ENCODE assay signal across 8 mouse cellular contexts in genomic region chr2:91649152-91649551, GRCm38 (mm10). TPM values are rescaled to one million over a fixed set of nuclear protein-coding genes. Genes with fewer than 3 reads are reported as not detected.
DNase-seq lines count a peak whose midpoint lies in the region; ATAC-seq and TF ChIP-seq lines count a peak whose summit lies in the region.

No protein-coding gene starts in this region.

- dilution Hi-C loops in CH12.LX (cut with MboI; ENCODE audit: extremely low pct_ligation_motif_present, extremely low pct_unique_long_range_greater_than_20kb, low sequenced_read_pairs), result no loop called here

- no peak for TF ChIP-seq POLR2A in CH12.LX (IDR thresholded peaks at IDR 0.05; ENCODE audit: low read depth, low read length)
- no peak for TF ChIP-seq POLR2A in embryonic fibroblast, embryonic 13.5 days (IDR thresholded peaks at IDR 0.05; ENCODE audit: low read depth, low read length)

- TF ChIP-seq EP300 in CH12.LX (IDR thresholded peaks at IDR 0.05; ENCODE audit: low read length), result no peak
- TF ChIP-seq EP300 in stomach, postnatal 0 days (optimal IDR thresholded peaks at IDR 0.05), result no peak

- peaks cover 43 to 64% of the 10 kb centered on the region in 2 experiments for H3K36me3 ChIP-seq in CH12.LX (replicated peaks in 1 of 2; ENCODE audit: control insufficient read depth in 1 of 2, insufficient read depth in 1 of 2, low read length in 1 of 2)
- H3K36me3 ChIP-seq in limb, embryonic 13.5 days, result peaks cover 53% of the 10 kb centered on the region
- H3K36me3 ChIP-seq in stomach, postnatal 0 days (ENCODE audit: control insufficient read depth, insufficient read depth, low read length), result peaks cover 14% of the 10 kb centered on the region

- peak overlapping the region; percentile 82 for H3K4me2 ChIP-seq in CH12.LX (ENCODE audit: insufficient read depth, low read depth, poor library complexity, severe bottlenecking)
- H3K4me2 ChIP-seq in limb, embryonic 13.5 days (replicated peaks), result peak overlapping the region; percentile 96
- peak overlapping the region; percentile 97 for H3K4me2 ChIP-seq in stomach, postnatal 0 days (replicated peaks; ENCODE audit: low read depth)

- peaks cover 27% of the 10 kb centered on the region for H3K79me2 ChIP-seq in CH12.LX (replicated peaks; ENCODE audit: control insufficient read depth, extremely low read depth, insufficient read depth, poor library complexity, severe bottlenecking)

- H3K4me1 ChIP-seq in CH12.LX (ENCODE audit: control insufficient read depth in 1 of 2, insufficient read depth in 2 of 2), result peaks cover 2 to 25% of the 10 kb centered on the region in 2 experiments; a peak in 3 of 4 replicates
- peaks cover 6% of the 10 kb centered on the region; the same call in 1 of the 2 replicates for H3K4me1 ChIP-seq in embryonic fibroblast, embryonic 13.5 days (ENCODE audit: control insufficient read depth, insufficient read depth, low read length)
- peaks cover 17% of the 10 kb centered on the region for H3K4me1 ChIP-seq in limb, embryonic 13.5 days
- H3K4me1 ChIP-seq in stomach, postnatal 0 days (replicated peaks; ENCODE audit: control insufficient read depth, insufficient read depth), result peaks cover 4% of the 10 kb centered on the region; the same call in 1 of the 2 replicates

- peak; percentile 13 for DNase-seq in heart, adult 8-10 months (ENCODE audit: low spot score)
- DNase-seq in heart, adult 9 months (ENCODE audit: low spot score in 2 of 2), result no peak
- no peak for DNase-seq in CH12.LX (ENCODE audit: extremely low read depth)
- DNase-seq in stomach, postnatal 0 days (ENCODE audit: low spot score), result no peak
- DNase-seq in gastrocnemius, adult 18-20 months (ENCODE audit: low spot score), result no peak
- no peak for DNase-seq in embryo, embryonic 10 days (ENCODE audit: low spot score)

- TF ChIP-seq CTCF in CH12.LX (conservative IDR thresholded peaks at IDR 0.05 in 1 of 2, IDR thresholded peaks at IDR 0.05 in 1 of 2; ENCODE audit: low read depth in 2 of 2, low read length in 2 of 2), result no peak
- no peak for TF ChIP-seq CTCF in embryonic fibroblast, embryonic 13.5 days (IDR thresholded peaks at IDR 0.05; ENCODE audit: borderline replicate concordance, insufficient read depth, low read length)
- no peak for TF ChIP-seq CTCF in stomach, postnatal 0 days (IDR thresholded peaks at IDR 0.05; ENCODE audit: low read depth)

- H3K9me3 ChIP-seq in CH12.LX (replicated peaks; ENCODE audit: low read length), result no peaks in the 10 kb centered on the region
- H3K9me3 ChIP-seq in limb, embryonic 13.5 days, result no peaks in the 10 kb centered on the region
- H3K9me3 ChIP-seq in stomach, postnatal 0 days (ENCODE audit: control insufficient read depth, low read length), result no peaks in the 10 kb centered on the region

- WGBS in limb, embryonic 13.5 days, result 5% methylated on average over 15 of the region's 15 CpGs
- WGBS in stomach, postnatal 0 days, result under 1% methylated on average over 15 of the region's 15 CpGs

- H3K27ac ChIP-seq in CH12.LX (ENCODE audit: insufficient read depth, low read depth), result no peak overlapping the region; the same call in 1 of the 2 replicates
- peak overlapping the region; percentile 85; the same call in 1 of the 2 replicates for H3K27ac ChIP-seq in embryonic fibroblast, embryonic 13.5 days (ENCODE audit: insufficient read depth, low read length)
- peak overlapping the region; percentile 90; the same call in 1 of the 2 replicates for H3K27ac ChIP-seq in limb, embryonic 13.5 days
- H3K27ac ChIP-seq in stomach, postnatal 0 days (replicated peaks), result peak overlapping the region; percentile 94

- H3K9ac ChIP-seq in CH12.LX (ENCODE audit: insufficient read depth, low read depth), result peak overlapping the region; percentile 98
- H3K9ac ChIP-seq in limb, embryonic 13.5 days, result peak overlapping the region; percentile 97
- H3K9ac ChIP-seq in stomach, postnatal 0 days (ENCODE audit: low read length), result peak overlapping the region; percentile 80

- H3K4me3 ChIP-seq in CH12.LX (replicated peaks in 1 of 3; ENCODE audit: low read depth in 2 of 3, low read length in 2 of 3, poor library complexity in 1 of 3), result peak overlapping the region; percentile 93 to 99 (median 95)
- peak overlapping the region; percentile 91 for H3K4me3 ChIP-seq in embryonic fibroblast, embryonic 13.5 days (ENCODE audit: insufficient read depth, low read length)
- H3K4me3 ChIP-seq in limb, embryonic 13.5 days, result peak overlapping the region; percentile 95
- peak overlapping the region; percentile 85 for H3K4me3 ChIP-seq in stomach, postnatal 0 days (ENCODE audit: low read depth, low read length)

- in situ Hi-C loops in CH12.LX (cut with MboI; ENCODE audit: low pct_ligation_motif_present, low pct_unique_long_range_greater_than_20kb, low sequenced_read_pairs), result no loop called here

- TF ChIP-seq RAD21 in CH12.LX (IDR thresholded peaks at IDR 0.05; ENCODE audit: low read depth, low read length), result no peak

- 0 out of 2 replicates have a peak, but pooled peaks have one; percentile 0 for ATAC-seq in limb, embryonic 13.5 days (ENCODE audit: low FRiP score, low read depth)
- no peak for ATAC-seq in stomach, postnatal 0 days (ENCODE audit: low FRiP score, low TSS enrichment)

- H3K27me3 ChIP-seq in CH12.LX (replicated peaks), result no peaks in the 10 kb centered on the region
- no peaks in the 10 kb centered on the region for H3K27me3 ChIP-seq in limb, embryonic 13.5 days
- no peaks in the 10 kb centered on the region for H3K27me3 ChIP-seq in stomach, postnatal 0 days (ENCODE audit: control insufficient read depth, insufficient read depth, low read length)

TF ChIP-seq in CH12.LX, 34 proteins besides CTCF, POLR2A, EP300 and RAD21:
- TF ChIP-seq MAZ (IDR thresholded peaks at IDR 0.05; ENCODE audit: low read depth, low read length) (no peak), MAX (IDR thresholded peaks at IDR 0.05; ENCODE audit: low read length) (no peak), ETS1 (conservative IDR thresholded peaks at IDR 0.05; ENCODE audit: low read depth, low read length) (no peak), KAT2A (IDR thresholded peaks at IDR 0.05; ENCODE audit: insufficient replicate concordance, low read length) (no peak), MYC (IDR thresholded peaks at IDR 0.05; ENCODE audit: low read depth, low read length) (no peak), HCFC1 (IDR thresholded peaks at IDR 0.05; ENCODE audit: low read depth, low read length) (no peak), ZNF384 (IDR thresholded peaks at IDR 0.05; ENCODE audit: low read depth, low read length) (no peak), POLR2AphosphoS2 (IDR thresholded peaks at IDR 0.05; ENCODE audit: low read depth, low read length) (no peak), IRF4 (IDR thresholded peaks at IDR 0.05; ENCODE audit: low read depth, low read length) (no peak), RCOR1 (conservative IDR thresholded peaks at IDR 0.05; ENCODE audit: low read depth, low read length) (no peak), MAFK (IDR thresholded peaks at IDR 0.05; ENCODE audit: insufficient replicate concordance, low read length) (no peak), E2F4 (IDR thresholded peaks at IDR 0.05; ENCODE audit: insufficient replicate concordance, low read depth, low read length) (no peak), TCF12 (IDR thresholded peaks at IDR 0.05; ENCODE audit: low read depth, low read length) (no peak), ZC3H11A (IDR thresholded peaks at IDR 0.05; ENCODE audit: low read depth, low read length) (no peak), UBTF (IDR thresholded peaks at IDR 0.05; ENCODE audit: low read depth, low read length) (no peak)

RNA-seq across cellular contexts. Expression of gene Zfp408, which starts 0.4 kb away (rescaled TPM):
- 1 to 10 TPM; 2.6 to 4.1 (median 2.9) TPM for total RNA-seq in heart, adult 8-10 months (2022)
- total RNA-seq in CH12.LX (2012; rRNA removed), result 8.1 and 8.3 TPM in 2 replicates
- 8.8 and 9.2 TPM in 2 replicates for total RNA-seq in CH12.LX (2014; rRNA removed)
- 16.0 and 17.1 TPM in 2 replicates for polyA plus RNA-seq in CH12.LX (2012; ENCODE audit: insufficient read length, low read depth)
- polyA plus RNA-seq in embryonic fibroblast, embryonic 13.5 days (2011; ENCODE audit: insufficient read length, low read depth, missing spikeins), result 14.8 and 17.1 TPM in 2 replicates
- polyA plus RNA-seq in limb, embryonic 13.5 days (2015; fragmentation: Nextera tagmentation; extraction: Ambion mirVana), result 15.6 and 16.1 TPM in 2 replicates
- polyA plus RNA-seq in stomach, postnatal 0 days (2015; fragmentation: Nextera tagmentation; extraction: Ambion mirVana), result 3.7 and 4.2 TPM in 2 replicates
- 1 to 10 TPM; 2.4 to 3.0 TPM for total RNA-seq in gastrocnemius, adult 18-20 months (2021)

RNA-seq across cellular contexts. Expression of gene Arhgap1, which starts 0.5 kb away (rescaled TPM):
- total RNA-seq in heart, adult 8-10 months (2022), result 10 to 100 TPM; 20.6 to 24.6 (median 22.2) TPM
- 15.6 and 20.6 TPM in 2 replicates for total RNA-seq in CH12.LX (2012; rRNA removed)
- 19.7 and 22.4 TPM in 2 replicates for total RNA-seq in CH12.LX (2014; rRNA removed)
- polyA plus RNA-seq in CH12.LX (2012; ENCODE audit: insufficient read length, low read depth), result 30.2 and 35.4 TPM in 2 replicates
- polyA plus RNA-seq in embryonic fibroblast, embryonic 13.5 days (2011; ENCODE audit: insufficient read length, low read depth, missing spikeins), result 249 and 267 TPM in 2 replicates
- polyA plus RNA-seq in limb, embryonic 13.5 days (2015; fragmentation: Nextera tagmentation; extraction: Ambion mirVana), result 104 and 111 TPM in 2 replicates
- polyA plus RNA-seq in stomach, postnatal 0 days (2015; fragmentation: Nextera tagmentation; extraction: Ambion mirVana), result 98.9 and 105 TPM in 2 replicates
- 1 to 10 TPM; 4.6 to 6.9 TPM for total RNA-seq in gastrocnemius, adult 18-20 months (2021)

RNA-seq across cellular contexts. Expression of gene F2, which starts 12.9 kb away (rescaled TPM):
- under 1 TPM in 2 of 4 experiments, not detected in 2; 0.16 to 0.25 TPM for total RNA-seq in heart, adult 8-10 months (2022)
- total RNA-seq in CH12.LX (2012; rRNA removed) (0.04 TPM in 1 of 2 replicates, not detected in the other), CH12.LX (2014; rRNA removed) (not detected in 2 replicates)
- polyA plus RNA-seq in CH12.LX (2012; ENCODE audit: insufficient read length, low read depth), result not detected in 2 replicates
- not detected in 2 replicates for polyA plus RNA-seq in embryonic fibroblast, embryonic 13.5 days (2011; ENCODE audit: insufficient read length, low read depth, missing spikeins)
- polyA plus RNA-seq in limb, embryonic 13.5 days (2015; fragmentation: Nextera tagmentation; extraction: Ambion mirVana), result 1.1 and 1.8 TPM in 2 replicates
- polyA plus RNA-seq in stomach, postnatal 0 days (2015; fragmentation: Nextera tagmentation; extraction: Ambion mirVana), result 3.3 and 4.7 TPM in 2 replicates
- total RNA-seq in gastrocnemius, adult 18-20 months (2021), result under 1 TPM in 1 of 2 experiments, not detected in 1; 0.83 TPM
